Mouse (Mus musculus): ENCODE results near the gene Eif4g2. TPM values are rescaled to one million over a fixed set of nuclear protein-coding genes. Genes with fewer than 3 reads are reported as not detected.

Eif4g2 gene
- total and polyA plus RNA-seq, 3 experiments = 174 to 1,084 (median 958) TPM

DNA sequence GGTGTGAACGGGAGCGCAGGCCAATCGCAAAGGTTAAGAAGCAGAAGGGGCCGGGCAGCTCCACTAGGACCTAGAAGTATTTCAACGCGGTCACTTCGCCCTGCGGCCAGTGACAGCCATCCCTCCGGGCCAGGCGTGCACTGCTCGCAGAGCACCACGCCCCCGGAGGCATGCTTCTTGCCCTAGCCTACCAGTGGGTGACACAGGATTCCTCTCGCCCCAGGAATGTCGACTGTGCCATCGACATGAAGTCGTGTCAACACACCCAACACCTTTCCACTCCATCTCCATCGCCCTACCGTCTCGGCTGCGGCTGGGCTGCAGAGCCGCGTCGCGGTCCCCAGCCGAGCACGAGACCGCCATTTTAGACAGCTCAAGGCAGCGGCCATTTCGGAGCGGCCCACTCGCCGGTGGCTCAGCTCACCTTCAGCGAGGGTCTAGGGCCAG, 39.3 kb upstream of the Eif4g2 start:
- H3K27ac ChIP-seq = peak overlapping the region; percentile 96
- H3K27me3 ChIP-seq (ENCODE audit: control insufficient read depth, insufficient read depth, low read length) = no peaks in the 10 kb centered on the region
- DNase-seq = no peak
- H3K9ac ChIP-seq (ENCODE audit: low read depth, low read length) = peak overlapping the region; percentile 78
- H3K79me2 ChIP-seq (replicated peaks; ENCODE audit: control insufficient read depth, insufficient read depth, low read length) = no peaks in the 10 kb centered on the region
- peak overlapping the region; percentile 65 for H3K4me3 ChIP-seq
- intact Hi-C loops (cut with DNase I) = loop anchor here (1.0 kb wide), 2 partner anchors 35 to 39 kb away; partner anchors contain the start of gene Eif4g2
- H3K4me1 ChIP-seq (ENCODE audit: control insufficient read depth, insufficient read depth, low read length) = peaks cover 5% of the 10 kb centered on the region
- H3K36me3 ChIP-seq (ENCODE audit: control insufficient read depth, insufficient read depth, low read length) = peaks cover 9% of the 10 kb centered on the region
- TF ChIP-seq POLR2A (IDR thresholded peaks at IDR 0.05; ENCODE audit: insufficient read depth, low read depth, low read length) (no peak; the same call in 1 of the 2 replicates), CTCF (IDR thresholded peaks at IDR 0.05) (peak; percentile 17; the same call in 1 of the 2 replicates), EP300 (IDR thresholded peaks at IDR 0.05; ENCODE audit: insufficient read depth, low read depth, low read length) (no peak; the same call in 1 of the 2 replicates)
- under 1% methylated on average over 34 of the region's 34 CpGs for WGBS

DNA sequence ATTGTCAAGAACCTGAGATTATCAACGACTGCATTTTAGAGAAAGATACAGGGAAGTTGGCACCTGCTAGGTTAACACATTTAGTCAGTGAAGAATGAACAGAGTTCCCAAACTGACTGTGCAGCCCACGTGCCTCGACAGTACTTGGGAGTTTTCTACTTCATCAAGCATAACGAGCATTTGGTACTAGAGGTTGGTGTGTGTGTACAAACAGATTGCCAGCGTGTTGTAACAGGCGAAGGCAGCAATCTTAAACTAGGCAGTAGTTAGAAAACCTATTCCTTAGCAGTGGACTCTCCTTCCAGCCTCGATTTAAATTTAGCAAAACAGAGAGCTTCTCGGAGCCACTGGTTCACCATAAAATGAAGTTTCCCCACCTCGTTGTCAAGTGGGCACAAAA, 38.7 kb upstream of the Eif4g2 start:
- 30% methylated on average over 9 of the region's 9 CpGs for WGBS
- intact Hi-C loops (cut with DNase I) = no loop called here
- Histone ChIP-seq H3K9ac (ENCODE audit: low read depth, low read length) (peak overlapping the region; percentile 78), H3K79me2 (replicated peaks; ENCODE audit: control insufficient read depth, insufficient read depth, low read length) (no peaks in the 10 kb centered on the region), H3K27me3 (ENCODE audit: control insufficient read depth, insufficient read depth, low read length) (no peaks in the 10 kb centered on the region), H3K36me3 (ENCODE audit: control insufficient read depth, insufficient read depth, low read length) (peaks cover 9% of the 10 kb centered on the region), H3K4me3 (peak overlapping the region; percentile 65), H3K4me1 (ENCODE audit: control insufficient read depth, insufficient read depth, low read length) (peaks cover 5% of the 10 kb centered on the region), H3K27ac (peak overlapping the region; percentile 96)
- TF ChIP-seq EP300 (IDR thresholded peaks at IDR 0.05; ENCODE audit: insufficient read depth, low read depth, low read length) = no peak
- TF ChIP-seq POLR2A (IDR thresholded peaks at IDR 0.05; ENCODE audit: insufficient read depth, low read depth, low read length) = no peak
- no peak for TF ChIP-seq CTCF (IDR thresholded peaks at IDR 0.05)
- DNase-seq = no peak

DNA sequence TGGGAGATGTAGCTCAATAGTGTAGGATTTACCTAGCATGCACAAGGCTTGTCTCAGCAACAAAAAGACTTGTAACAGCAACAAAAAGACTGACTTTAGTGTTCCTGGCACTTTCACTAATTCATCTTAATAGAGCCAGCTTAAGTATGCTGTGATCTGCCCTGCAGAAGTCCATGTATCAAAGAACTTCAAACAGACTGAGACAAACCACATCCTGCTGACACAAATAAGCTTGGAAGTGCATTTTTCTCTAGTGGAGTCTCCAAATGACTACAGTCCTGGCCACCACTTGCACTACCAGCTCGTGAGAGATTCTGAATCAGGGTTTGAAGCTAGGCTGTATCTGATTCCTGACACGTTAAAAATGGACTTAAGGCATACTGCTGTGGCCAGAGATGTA, 26.7 kb upstream of the Eif4g2 start:
- Histone ChIP-seq H3K9ac (ENCODE audit: low read depth, low read length) (no peak overlapping the region), H3K27me3 (ENCODE audit: control insufficient read depth, insufficient read depth, low read length) (no peaks in the 10 kb centered on the region), H3K4me1 (ENCODE audit: control insufficient read depth, insufficient read depth, low read length) (no peaks in the 10 kb centered on the region), H3K4me3 (no peak overlapping the region), H3K36me3 (ENCODE audit: control insufficient read depth, insufficient read depth, low read length) (no peaks in the 10 kb centered on the region; the same call in 1 of the 2 replicates), H3K79me2 (replicated peaks; ENCODE audit: control insufficient read depth, insufficient read depth, low read length) (no peaks in the 10 kb centered on the region), H3K27ac (no peak overlapping the region)
- intact Hi-C loops (cut with DNase I) = no loop called here
- no peak for TF ChIP-seq CTCF (IDR thresholded peaks at IDR 0.05)
- no peak for TF ChIP-seq POLR2A (IDR thresholded peaks at IDR 0.05; ENCODE audit: insufficient read depth, low read depth, low read length)
- no peak for TF ChIP-seq EP300 (IDR thresholded peaks at IDR 0.05; ENCODE audit: insufficient read depth, low read depth, low read length)
- WGBS = 65% methylated on average over 2 of the region's 2 CpGs
- DNase-seq = no peak

DNA sequence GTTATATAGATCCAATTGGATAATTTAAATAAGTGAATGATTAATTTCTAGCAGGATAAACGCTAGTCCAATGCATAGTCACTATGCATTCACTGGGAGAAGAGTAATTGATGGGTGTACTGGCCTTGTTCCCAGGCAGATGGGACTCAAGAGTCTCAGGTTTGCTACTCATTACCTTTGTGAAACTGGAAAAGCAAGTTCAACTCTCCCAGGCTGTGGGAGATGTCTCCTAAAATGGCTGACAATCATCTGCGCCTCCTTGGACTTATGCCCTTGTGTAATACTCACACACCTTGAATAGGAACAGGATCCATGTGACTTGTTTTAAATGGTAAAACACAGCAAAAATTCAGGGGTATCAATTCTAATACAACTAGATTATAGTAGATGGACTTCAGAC, 26.3 kb upstream of the Eif4g2 start:
- Histone ChIP-seq H3K36me3 (ENCODE audit: control insufficient read depth, insufficient read depth, low read length) (no peaks in the 10 kb centered on the region; the same call in 1 of the 2 replicates), H3K4me3 (no peak overlapping the region), H3K9ac (ENCODE audit: low read depth, low read length) (no peak overlapping the region), H3K27ac (no peak overlapping the region), H3K4me1 (ENCODE audit: control insufficient read depth, insufficient read depth, low read length) (no peaks in the 10 kb centered on the region), H3K79me2 (replicated peaks; ENCODE audit: control insufficient read depth, insufficient read depth, low read length) (no peaks in the 10 kb centered on the region), H3K27me3 (ENCODE audit: control insufficient read depth, insufficient read depth, low read length) (no peaks in the 10 kb centered on the region)
- TF ChIP-seq CTCF (IDR thresholded peaks at IDR 0.05) (no peak), POLR2A (IDR thresholded peaks at IDR 0.05; ENCODE audit: insufficient read depth, low read depth, low read length) (no peak), EP300 (IDR thresholded peaks at IDR 0.05; ENCODE audit: insufficient read depth, low read depth, low read length) (no peak)
- DNase-seq = no peak
- intact Hi-C loops (cut with DNase I) = no loop called here
- 97% methylated on average over 2 of the region's 2 CpGs for WGBS

DNA sequence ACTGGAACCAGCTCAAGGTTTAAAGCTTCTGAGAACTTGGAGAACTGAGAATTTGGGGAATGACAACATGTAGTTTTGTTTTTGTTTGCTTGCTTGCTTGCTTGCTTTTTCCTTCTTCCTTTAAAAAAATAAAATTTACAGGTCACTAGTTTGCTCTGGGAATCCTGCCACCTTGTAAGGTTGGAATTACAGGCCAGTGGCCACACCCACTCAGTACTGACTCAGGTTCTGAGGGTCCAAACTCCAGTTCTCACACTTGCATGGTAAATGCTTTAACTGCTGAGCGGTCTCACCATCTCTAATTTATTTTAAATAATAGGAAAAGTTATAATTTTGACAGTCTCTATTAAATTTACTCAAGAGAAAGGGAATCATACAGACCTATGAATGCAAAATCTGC, 15.4 kb upstream of the Eif4g2 start:
- Histone ChIP-seq H3K36me3 (ENCODE audit: control insufficient read depth, insufficient read depth, low read length) (no peaks in the 10 kb centered on the region), H3K4me3 (no peak overlapping the region), H3K27ac (no peak overlapping the region), H3K27me3 (ENCODE audit: control insufficient read depth, insufficient read depth, low read length) (no peaks in the 10 kb centered on the region), H3K9ac (ENCODE audit: low read depth, low read length) (no peak overlapping the region), H3K4me1 (ENCODE audit: control insufficient read depth, insufficient read depth, low read length) (no peaks in the 10 kb centered on the region), H3K79me2 (replicated peaks; ENCODE audit: control insufficient read depth, insufficient read depth, low read length) (no peaks in the 10 kb centered on the region)
- TF ChIP-seq EP300 (IDR thresholded peaks at IDR 0.05; ENCODE audit: insufficient read depth, low read depth, low read length) (no peak), CTCF (IDR thresholded peaks at IDR 0.05) (no peak), POLR2A (IDR thresholded peaks at IDR 0.05; ENCODE audit: insufficient read depth, low read depth, low read length) (no peak)
- no peak for DNase-seq
- intact Hi-C loops (cut with DNase I) = no loop called here
- WGBS = 98% methylated on average over 1 of the region's 1 CpGs

DNA sequence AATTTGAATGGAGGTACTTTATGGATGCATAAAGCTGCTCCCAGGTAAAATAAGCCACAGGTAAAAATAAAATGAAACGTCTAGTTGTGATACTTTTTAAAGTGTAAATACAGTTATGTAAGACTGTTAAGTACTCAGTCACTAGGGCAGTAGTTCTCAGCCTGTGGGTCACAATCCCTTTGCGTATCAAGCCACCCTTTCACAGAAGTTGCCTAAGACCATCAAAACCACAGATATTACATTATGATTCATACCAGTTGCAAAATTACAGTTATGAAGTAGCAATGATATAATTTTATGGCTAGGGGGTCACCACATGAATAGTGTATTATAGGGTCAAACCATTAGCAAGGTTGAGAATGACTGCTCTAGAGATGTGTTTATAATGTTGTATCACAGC, 12.3 kb upstream of the Eif4g2 start:
- Histone ChIP-seq H3K79me2 (replicated peaks; ENCODE audit: control insufficient read depth, insufficient read depth, low read length) (no peaks in the 10 kb centered on the region), H3K4me3 (no peak overlapping the region), H3K27ac (no peak overlapping the region), H3K9ac (ENCODE audit: low read depth, low read length) (no peak overlapping the region), H3K36me3 (ENCODE audit: control insufficient read depth, insufficient read depth, low read length) (no peaks in the 10 kb centered on the region), H3K27me3 (ENCODE audit: control insufficient read depth, insufficient read depth, low read length) (no peaks in the 10 kb centered on the region), H3K4me1 (ENCODE audit: control insufficient read depth, insufficient read depth, low read length) (no peaks in the 10 kb centered on the region)
- 87% methylated on average over 2 of the region's 2 CpGs for WGBS
- TF ChIP-seq EP300 (IDR thresholded peaks at IDR 0.05; ENCODE audit: insufficient read depth, low read depth, low read length) (no peak), POLR2A (IDR thresholded peaks at IDR 0.05; ENCODE audit: insufficient read depth, low read depth, low read length) (no peak), CTCF (IDR thresholded peaks at IDR 0.05) (no peak)
- DNase-seq = no peak
- intact Hi-C loops (cut with DNase I) = no loop called here
